Mouse (Mus musculus): ENCODE results near the gene Vmn1r235. TPM values are rescaled to one million over a fixed set of nuclear protein-coding genes. Genes with fewer than 3 reads are reported as not detected.
"Not testable (repeated sequence)": the region's sequence is repeated elsewhere in the genome, so short reads cannot be mapped to it uniquely, and the experiment has no call there.

The Vmn1r235 gene
- not detected in 2 replicates for total RNA-seq (2014; rRNA removed)
- not detected in 2 replicates for polyA plus RNA-seq (2015; fragmentation: Nextera tagmentation; extraction: Ambion mirVana)

GRCm38 (mm10) chr17:21256111-21256510, at the start of gene Vmn1r235:
Vmn1r235 (plus strand) TSS chr17:21256411.
- Histone ChIP-seq H3K9ac (no peak within 1 kb of the TSS), H3K4me2 (ENCODE audit: low read depth) (no peak within 1 kb of the TSS), H3K4me3 (ENCODE audit: low read depth, low read length) (no peak within 1 kb of the TSS), H3K36me3 (ENCODE audit: insufficient read depth) (no peaks in the 10 kb centered on the region), H3K4me1 (ENCODE audit: insufficient read depth) (no peaks in the 10 kb centered on the region), H3K27me3 (ENCODE audit: insufficient read depth, low read length) (no peaks in the 10 kb centered on the region), H3K9me3 (ENCODE audit: low read length) (no peaks in the 10 kb centered on the region), H3K27ac (ENCODE audit: low read depth, low read length) (no peak within 1 kb of the TSS)
- ATAC-seq (no peak), DNase-seq (no peak)
- TF ChIP-seq CTCF (IDR thresholded peaks at IDR 0.05; ENCODE audit: low read depth), result no peak

- not testable (repeated sequence) for H3K27me3 ChIP-seq (ENCODE audit: insufficient read depth, low read length); ATAC-seq; H3K9ac ChIP-seq; H3K9me3 ChIP-seq (ENCODE audit: low read length); H3K27ac ChIP-seq (ENCODE audit: low read depth, low read length); H3K4me3 ChIP-seq (ENCODE audit: low read depth, low read length); H3K4me1 ChIP-seq (ENCODE audit: insufficient read depth); H3K4me2 ChIP-seq (ENCODE audit: low read depth); DNase-seq; H3K36me3 ChIP-seq (ENCODE audit: insufficient read depth)
- 97% methylated on average over 1 of the region's 1 CpGs for WGBS
These were observed 45.1 kb upstream of the Vmn1r235 start for GRCm38 (mm10) chr17:21211081-21211480.

- no peak within 1 kb of the TSS for H3K4me2 ChIP-seq (ENCODE audit: low read depth)
- WGBS, result 80% methylated on average over 1 of the region's 1 CpGs
- no peak for DNase-seq
- H3K4me1 ChIP-seq (ENCODE audit: insufficient read depth), result no peaks in the 10 kb centered on the region
- ATAC-seq, result no peak
- TF ChIP-seq CTCF (IDR thresholded peaks at IDR 0.05; ENCODE audit: low read depth), result no peak
- H3K27ac ChIP-seq (ENCODE audit: low read depth, low read length), result no peak within 1 kb of the TSS
- H3K36me3 ChIP-seq (ENCODE audit: insufficient read depth), result no peaks in the 10 kb centered on the region
- H3K9me3 ChIP-seq (ENCODE audit: low read length), result no peaks in the 10 kb centered on the region
- no peak within 1 kb of the TSS for H3K4me3 ChIP-seq (ENCODE audit: low read depth, low read length)
- no peaks in the 10 kb centered on the region for H3K27me3 ChIP-seq (ENCODE audit: insufficient read depth, low read length)
- no peak within 1 kb of the TSS for H3K9ac ChIP-seq
These were observed 30.4 kb upstream of the Vmn1r235 start, which contains the start of gene Vmn1r234 for GRCm38 (mm10) chr17:21225787-21226186. Vmn1r234 (plus strand) TSS chr17:21226087.

GRCm38 (mm10) chr17:21231654-21232053, 24.6 kb upstream of the Vmn1r235 start:
- DNase-seq (peak; percentile 52), ATAC-seq (no peak)
- Histone ChIP-seq H3K27me3 (ENCODE audit: insufficient read depth, low read length) (no peaks in the 10 kb centered on the region), H3K4me2 (ENCODE audit: low read depth) (no peak overlapping the region), H3K9ac (no peak overlapping the region), H3K9me3 (ENCODE audit: low read length) (no peaks in the 10 kb centered on the region), H3K36me3 (ENCODE audit: insufficient read depth) (no peaks in the 10 kb centered on the region), H3K4me3 (ENCODE audit: low read depth, low read length) (no peak overlapping the region), H3K27ac (ENCODE audit: low read depth, low read length) (no peak overlapping the region), H3K4me1 (ENCODE audit: insufficient read depth) (no peaks in the 10 kb centered on the region)
- peak; percentile 59 for TF ChIP-seq CTCF (IDR thresholded peaks at IDR 0.05; ENCODE audit: low read depth)
- WGBS, result 32% methylated on average over 9 of the region's 9 CpGs

GRCm38 (mm10) chr17:21272103-21272502, 15.9 kb downstream of the Vmn1r235 start:
- H3K36me3 ChIP-seq (ENCODE audit: insufficient read depth), result no peaks in the 10 kb centered on the region
- H3K9ac ChIP-seq, result no peak overlapping the region
- no peak overlapping the region for H3K4me3 ChIP-seq (ENCODE audit: low read depth, low read length)
- H3K4me2 ChIP-seq (ENCODE audit: low read depth), result no peak overlapping the region
- H3K27me3 ChIP-seq (ENCODE audit: insufficient read depth, low read length), result no peaks in the 10 kb centered on the region
- 15% methylated on average over 4 of the region's 4 CpGs for WGBS
- DNase-seq (peak; percentile 77), ATAC-seq (no peak)
- H3K27ac ChIP-seq (ENCODE audit: low read depth, low read length), result no peak overlapping the region
- peak; percentile 62 for TF ChIP-seq CTCF (IDR thresholded peaks at IDR 0.05; ENCODE audit: low read depth)
- H3K9me3 ChIP-seq (ENCODE audit: low read length), result no peaks in the 10 kb centered on the region
- no peaks in the 10 kb centered on the region for H3K4me1 ChIP-seq (ENCODE audit: insufficient read depth)

GRCm38 (mm10) chr17:21282642-21283041, 26.4 kb downstream of the Vmn1r235 start, which contains the start of gene Vmn1r236:
Vmn1r236 (plus strand) TSS chr17:21282942.
- 81% methylated on average over 3 of the region's 3 CpGs for WGBS
- no peaks in the 10 kb centered on the region for H3K36me3 ChIP-seq (ENCODE audit: insufficient read depth)
- H3K9me3 ChIP-seq (ENCODE audit: low read length), result no peaks in the 10 kb centered on the region
- no peak within 1 kb of the TSS for H3K9ac ChIP-seq
- no peak within 1 kb of the TSS for H3K4me3 ChIP-seq (ENCODE audit: low read depth, low read length)
- ATAC-seq, result no peak
- no peaks in the 10 kb centered on the region for H3K4me1 ChIP-seq (ENCODE audit: insufficient read depth)
- TF ChIP-seq CTCF (IDR thresholded peaks at IDR 0.05; ENCODE audit: low read depth), result no peak
- no peak for DNase-seq
- H3K27ac ChIP-seq (ENCODE audit: low read depth, low read length), result no peak within 1 kb of the TSS
- no peak within 1 kb of the TSS for H3K4me2 ChIP-seq (ENCODE audit: low read depth)
- H3K27me3 ChIP-seq (ENCODE audit: insufficient read depth, low read length), result no peaks in the 10 kb centered on the region

GRCm38 (mm10) chr17:21284395-21284794, 28.2 kb downstream of the Vmn1r235 start:
- Histone ChIP-seq H3K4me1 (ENCODE audit: insufficient read depth) (no peaks in the 10 kb centered on the region), H3K27ac (ENCODE audit: low read depth, low read length) (no peak overlapping the region), H3K9ac (no peak overlapping the region), H3K4me2 (ENCODE audit: low read depth) (no peak overlapping the region), H3K36me3 (ENCODE audit: insufficient read depth) (no peaks in the 10 kb centered on the region), H3K27me3 (ENCODE audit: insufficient read depth, low read length) (no peaks in the 10 kb centered on the region), H3K9me3 (ENCODE audit: low read length) (no peaks in the 10 kb centered on the region), H3K4me3 (ENCODE audit: low read depth, low read length) (no peak overlapping the region)
- ATAC-seq, result no peak
- no peak for TF ChIP-seq CTCF (IDR thresholded peaks at IDR 0.05; ENCODE audit: low read depth)
- DNase-seq, result no peak

GRCm38 (mm10) chr17:21289695-21290094, 33.5 kb downstream of the Vmn1r235 start:
- no peak overlapping the region for H3K27ac ChIP-seq (ENCODE audit: low read depth, low read length)
- H3K9me3 ChIP-seq (ENCODE audit: low read length), result no peaks in the 10 kb centered on the region
- DNase-seq (no peak), ATAC-seq (no peak)
- H3K36me3 ChIP-seq (ENCODE audit: insufficient read depth), result no peaks in the 10 kb centered on the region
- no peaks in the 10 kb centered on the region for H3K4me1 ChIP-seq (ENCODE audit: insufficient read depth)
- TF ChIP-seq CTCF (IDR thresholded peaks at IDR 0.05; ENCODE audit: low read depth), result no peak
- no peak overlapping the region for H3K9ac ChIP-seq
- H3K4me2 ChIP-seq (ENCODE audit: low read depth), result no peak overlapping the region
- no peak overlapping the region for H3K4me3 ChIP-seq (ENCODE audit: low read depth, low read length)
- H3K27me3 ChIP-seq (ENCODE audit: insufficient read depth, low read length), result no peaks in the 10 kb centered on the region

Data from forebrain, postnatal 0 days (tissue).